Mouse (Mus musculus) natural killer cell, adult 2 months (primary cell): ENCODE data around the gene Krtap1-4.

Experiments
- DNase-seq, 2 experiments: peaks; one replicate each; pipeline ENCODE4 v3.0.0; 2022; ENCODE audit warnings: low spot score in 2 of 2

Krtap1-4 gene

DNA sequence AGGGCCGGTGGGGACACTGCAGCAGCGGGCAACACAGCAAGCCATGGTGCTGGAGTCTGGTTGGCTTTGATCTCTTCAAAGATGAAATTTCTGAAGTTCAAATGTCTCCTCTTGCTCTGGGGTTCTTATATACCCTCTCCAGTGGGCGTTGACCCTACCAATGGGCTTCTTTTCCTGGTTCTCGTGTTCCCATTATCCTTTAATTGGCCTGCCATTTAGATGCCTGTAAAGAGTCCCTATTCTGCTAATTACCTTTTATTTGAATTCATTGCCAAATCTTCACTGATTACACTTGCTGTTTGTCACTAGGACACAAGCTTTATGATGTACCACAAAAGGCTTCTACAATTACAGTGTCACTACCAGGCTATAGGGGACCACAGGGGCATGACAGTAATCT is 32.7 kb downstream of the Krtap1-4 start, which contains the start of gene Krtap3-3:
Krtap3-3 (minus strand) TSS at position 101 of the 400 bp plus-strand sequence.
- DNase-seq = no peak

DNA sequence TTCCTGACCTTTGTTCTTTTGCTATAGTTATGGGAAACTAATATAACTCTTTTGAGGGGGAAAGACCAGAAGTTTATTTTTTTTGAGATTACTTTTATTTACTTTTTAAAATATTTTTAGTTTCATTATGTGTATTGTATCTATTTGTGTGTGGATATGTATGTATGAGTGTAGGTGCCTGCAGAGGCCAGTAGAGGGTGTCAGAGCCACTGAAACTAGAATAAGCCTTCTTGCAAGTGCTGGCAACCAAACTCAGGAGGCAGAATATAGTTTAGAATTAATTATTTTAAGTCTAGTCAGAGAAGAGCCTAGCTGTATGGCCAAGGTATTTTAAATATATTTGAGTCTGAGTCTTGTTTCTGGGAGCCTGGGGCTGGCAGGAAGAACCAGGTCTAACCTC is 35.6 kb downstream of the Krtap1-4 start:
- no peak for DNase-seq

DNA sequence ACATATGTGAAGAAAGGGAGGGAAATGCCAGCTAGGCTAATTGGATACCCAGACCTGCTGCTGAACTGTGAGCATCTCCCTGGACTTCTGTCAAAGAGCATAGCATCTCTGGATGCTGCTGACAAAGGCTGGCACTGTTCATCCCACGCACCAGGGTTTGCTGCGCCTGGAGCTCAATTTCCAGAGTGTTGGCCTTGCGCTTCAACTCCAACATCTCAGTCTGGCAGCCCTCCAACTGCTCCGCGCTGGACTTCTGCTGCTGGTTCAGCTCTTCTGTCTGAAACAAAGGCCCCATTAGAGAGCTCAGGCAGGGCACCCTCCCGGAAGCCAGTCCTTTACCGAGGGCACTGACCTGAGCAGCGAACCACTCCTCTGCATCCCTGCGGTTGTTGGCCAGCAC is 43.7 kb downstream of the Krtap1-4 start:
- DNase-seq = no peak
